Mouse (Mus musculus) kidney, adult 2 months (tissue): Measurements from ENCODE around the gene Npm1. TPM values are rescaled to one million over a fixed set of nuclear protein-coding genes. Genes with fewer than 3 reads are reported as not detected.

Experiments
- DNase-seq: peaks from one replicate; pipeline ENCODE4 v3.0.0; 2021
- H3K27ac ChIP-seq: fragments of 200-500 bp; 2 replicates; pipeline ENCODE4 v1.5.1; 2012; ENCODE audit warnings: low read depth, low read length, control low read depth, inconsistent platforms; ENCODE audit not compliant: insufficient read depth
- H3K27me3 ChIP-seq: fragments of 200-500 bp; replicated peaks from 2 replicates; pipeline ENCODE4 v1.6.1; 2012; ENCODE audit warnings: mild to moderate bottlenecking, moderate library complexity, low read length, inconsistent platforms; ENCODE audit not compliant: control insufficient read depth, insufficient read depth
- H3K36me3 ChIP-seq: fragments of 200-500 bp; 2 replicates; pipeline ENCODE4 v1.6.1; 2012; ENCODE audit warnings: mild to moderate bottlenecking, moderate library complexity, low read length, inconsistent platforms; ENCODE audit not compliant: control insufficient read depth, insufficient read depth
- H3K4me1 ChIP-seq: fragments of 200-500 bp; 2 replicates; pipeline ENCODE4 v1.6.1; 2011; ENCODE audit warnings: low read length; ENCODE audit not compliant: control insufficient read depth, insufficient read depth
- H3K4me3 ChIP-seq: fragments of 200-500 bp; 2 replicates; pipeline ENCODE4 v1.5.1; 2011; ENCODE audit warnings: mild to moderate bottlenecking, low read depth, low read length, control low read depth; ENCODE audit not compliant: insufficient read depth
- CTCF ChIP-seq: fragments of 200-500 bp; conservative IDR thresholded peaks from 2 replicates; pipeline ENCODE4 v1.5.1; 2011; ENCODE audit warnings: low read depth, mild to moderate bottlenecking, control low read depth, low read length, moderate library complexity, mixed read lengths; ENCODE audit not compliant: insufficient read depth, insufficient read length
- POLR2A ChIP-seq: fragments of 200-500 bp; IDR thresholded peaks from one replicate; pipeline ENCODE4 v1.6.1; 2011; ENCODE audit warnings: low read depth, low read length, control low read depth
- WGBS: fragments of 180-500 bp; shearing (Covaris S2); methylation state at CpG from one replicate; pipeline ENCODE4 v1.1.7; 2018; 5-methylcytosine and 5-hydroxymethylcytosine counted together
- polyA plus RNA-seq: library from polyadenylated mRNA; depleted of rRNA; stranded (reverse); fragments of >200 nt; gene quantifications from 2 replicates; pipeline ENCODE4 v1.2.3, GENCODE M21; 2012

The Npm1 gene
- polyA plus RNA-seq, 1 experiment, result 98.2 TPM

DNA sequence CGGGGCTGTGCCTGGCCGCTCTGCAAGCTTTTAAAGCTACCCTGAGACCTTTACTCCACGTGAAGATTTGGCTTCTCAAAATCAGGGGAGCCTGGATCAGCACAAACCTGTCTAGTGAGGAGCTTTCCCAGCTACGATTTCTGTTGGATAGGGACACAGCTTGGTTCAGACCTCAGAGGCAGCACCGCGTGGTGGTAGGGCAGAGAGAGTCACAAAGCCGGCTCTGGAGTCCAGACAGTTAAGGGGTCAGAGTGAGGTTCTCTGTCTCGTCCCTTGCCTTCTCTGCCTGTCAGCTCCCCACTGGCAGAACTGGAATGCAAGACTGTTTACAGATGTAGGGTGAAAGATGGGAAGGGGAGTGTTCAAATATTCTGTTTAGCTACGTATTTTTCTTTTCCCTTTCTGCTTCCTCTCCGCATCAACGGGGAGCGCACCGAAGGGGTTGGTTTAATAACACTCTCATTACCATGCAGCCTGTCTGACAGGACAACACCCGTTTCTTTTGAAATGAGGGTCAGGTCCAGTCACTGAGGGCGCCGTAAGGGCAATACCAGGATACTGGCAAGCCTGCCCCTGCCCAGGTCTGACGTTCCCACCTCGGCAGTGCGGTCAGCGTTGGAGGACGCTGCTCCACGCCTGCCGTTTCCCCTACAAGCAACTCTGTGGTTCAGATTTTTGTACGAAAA, 33.6 kb upstream of the Npm1 start:
- 11% methylated on average over 24 of the region's 24 CpGs for WGBS
- no peak for DNase-seq
- H3K4me3 ChIP-seq, result no peak overlapping the region
- no peaks in the 10 kb centered on the region for H3K36me3 ChIP-seq
- no peaks in the 10 kb centered on the region for H3K4me1 ChIP-seq
- H3K27me3 ChIP-seq, result peaks cover 10% of the 10 kb centered on the region
- no peak overlapping the region for H3K27ac ChIP-seq
- TF ChIP-seq CTCF (no peak), POLR2A (no peak)

GRCm38 (mm10) chr11:33195531-33196446, 32.8 kb upstream of the Npm1 start:
- Histone ChIP-seq H3K27ac (no peak overlapping the region), H3K4me3 (no peak overlapping the region), H3K4me1 (no peaks in the 10 kb centered on the region), H3K36me3 (no peaks in the 10 kb centered on the region), H3K27me3 (peaks cover 7% of the 10 kb centered on the region)
- no peak for TF ChIP-seq POLR2A
- TF ChIP-seq CTCF, result no peak
- DNase-seq, result no peak
- 8% methylated on average over 25 of the region's 25 CpGs for WGBS

GRCm38 (mm10) chr11:33195061-33195460, 32.1 kb upstream of the Npm1 start:
- no peak for DNase-seq
- no peaks in the 10 kb centered on the region for H3K36me3 ChIP-seq
- H3K27me3 ChIP-seq, result peaks cover 4% of the 10 kb centered on the region
- no peak overlapping the region for H3K4me3 ChIP-seq
- TF ChIP-seq CTCF (no peak), POLR2A (no peak)
- 51% methylated on average over 7 of the region's 7 CpGs for WGBS
- no peaks in the 10 kb centered on the region for H3K4me1 ChIP-seq
- no peak overlapping the region for H3K27ac ChIP-seq

GRCm38 (mm10) chr11:33193695-33194094, 30.7 kb upstream of the Npm1 start:
- peaks cover under 1% of the 10 kb centered on the region; the same call in 1 of the 2 replicates for H3K27me3 ChIP-seq
- 10% methylated on average over 12 of the region's 12 CpGs for WGBS
- DNase-seq, result no peak
- H3K4me3 ChIP-seq, result no peak overlapping the region
- H3K4me1 ChIP-seq, result no peaks in the 10 kb centered on the region
- no peaks in the 10 kb centered on the region for H3K36me3 ChIP-seq
- H3K27ac ChIP-seq, result no peak overlapping the region
- no peak for TF ChIP-seq POLR2A
- TF ChIP-seq CTCF, result no peak

DNA sequence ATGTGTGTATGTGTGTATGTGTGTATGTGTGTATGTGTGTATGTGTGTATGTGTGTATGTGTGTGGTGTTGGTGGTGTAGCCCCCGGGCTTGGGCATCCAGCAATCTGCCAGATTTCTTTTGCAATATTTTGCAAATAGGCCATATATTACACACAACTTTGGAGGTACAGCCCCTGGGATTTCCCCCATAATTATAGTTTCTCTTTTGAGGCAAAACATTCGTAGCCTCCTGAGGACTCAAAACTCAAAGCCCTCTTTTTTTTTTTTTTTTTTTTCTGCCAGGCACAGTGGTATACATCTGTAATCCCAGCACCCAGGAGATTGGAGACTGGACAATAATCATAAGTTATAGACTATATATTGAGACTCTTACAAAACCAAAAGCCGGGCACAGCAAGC, 18.8 kb upstream of the Npm1 start:
- Histone ChIP-seq H3K27me3 (no peaks in the 10 kb centered on the region; the same call in 1 of the 2 replicates), H3K36me3 (no peaks in the 10 kb centered on the region), H3K4me1 (no peaks in the 10 kb centered on the region), H3K27ac (no peak overlapping the region), H3K4me3 (no peak overlapping the region)
- TF ChIP-seq CTCF, result no peak
- TF ChIP-seq POLR2A, result no peak
- no peak for DNase-seq
- WGBS, result 89% methylated on average over 3 of the region's 3 CpGs

DNA sequence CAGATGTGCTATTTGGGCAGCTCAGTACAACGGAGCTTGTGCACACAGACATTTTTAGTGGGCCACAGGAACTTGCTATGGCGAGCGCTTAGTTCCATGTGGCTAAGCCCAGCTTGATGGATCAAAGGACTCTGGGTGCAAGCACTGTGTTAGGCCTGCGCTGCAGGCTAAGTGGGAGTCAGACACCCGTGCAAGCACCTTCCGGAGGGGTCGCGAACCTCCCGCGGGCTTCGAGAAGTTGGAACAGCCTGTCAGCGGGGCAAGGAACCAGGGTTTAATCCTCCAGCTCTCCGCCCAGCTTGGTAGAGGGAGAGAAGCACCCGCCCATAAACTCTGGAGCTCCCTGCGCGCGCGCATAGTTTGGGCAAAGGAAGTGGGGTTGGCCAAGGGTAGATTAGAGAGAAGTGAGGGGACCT, 17.7 kb upstream of the Npm1 start:
- DNase-seq, result no peak
- Histone ChIP-seq H3K36me3 (no peaks in the 10 kb centered on the region), H3K4me1 (no peaks in the 10 kb centered on the region), H3K27me3 (no peaks in the 10 kb centered on the region; the same call in 1 of the 2 replicates), H3K27ac (no peak overlapping the region), H3K4me3 (no peak overlapping the region)
- whole genome bisulfite sequencing, result 4% methylated on average over 18 of the region's 18 CpGs
- TF ChIP-seq CTCF, result no peak

DNA sequence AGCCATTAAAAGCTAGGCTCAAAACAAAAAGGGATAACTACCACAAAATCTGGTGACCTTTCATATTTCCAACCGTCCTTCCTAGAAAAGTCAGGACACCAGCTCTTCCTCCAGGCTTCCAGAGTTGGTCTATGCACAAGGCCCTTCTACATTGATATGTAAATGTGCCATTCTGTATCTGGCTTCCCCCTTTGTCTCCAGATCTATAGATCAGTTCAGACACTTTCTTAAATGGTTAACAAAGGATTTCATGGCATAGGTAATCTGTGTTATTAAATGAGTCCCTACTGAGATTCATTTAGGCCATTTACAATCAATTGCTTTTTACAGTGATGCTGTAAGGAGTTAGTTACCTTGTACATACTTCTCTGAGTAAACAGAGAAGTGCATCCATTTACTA, 16.8 kb upstream of the Npm1 start:
- Histone ChIP-seq H3K27me3 (no peaks in the 10 kb centered on the region; the same call in 1 of the 2 replicates), H3K4me1 (no peaks in the 10 kb centered on the region), H3K27ac (no peak overlapping the region), H3K4me3 (no peak overlapping the region), H3K36me3 (no peaks in the 10 kb centered on the region)
- 83% methylated on average over 1 of the region's 1 CpGs for WGBS
- no peak for DNase-seq
- TF ChIP-seq POLR2A (no peak), CTCF (no peak)
